Mouse (Mus musculus) left cerebral cortex, adult 9 months (tissue): ENCODE data around the gene Olfr160.

Experiments
- DNase-seq, 2 experiments: peaks; one replicate each; pipeline ENCODE4 v3.0.0; 2022; ENCODE audit warnings: low spot score in 2 of 2

Olfr160 gene

GRCm38 (mm10) chr9:37716150-37716549, at the start of gene Olfr160:
TSS of gene Olfr160 (minus strand) at chr9:37716250.
- DNase-seq = no peak

- DNase-seq = no peak
Measured at GRCm38 (mm10) chr9:37762541-37762940, 46.5 kb upstream of the Olfr160 start.

GRCm38 (mm10) chr9:37761728-37762127, 45.7 kb upstream of the Olfr160 start:
- DNase-seq = no peak

- no peak for DNase-seq
Measured at GRCm38 (mm10) chr9:37752006-37752405, 36.0 kb upstream of the Olfr160 start.

GRCm38 (mm10) chr9:37751467-37751866, 35.4 kb upstream of the Olfr160 start:
- DNase-seq = no peak

GRCm38 (mm10) chr9:37750319-37751075, 34.4 kb upstream of the Olfr160 start:
- DNase-seq = peak in 1 of 2 experiments; percentile 22

- no peak for DNase-seq
Measured at GRCm38 (mm10) chr9:37744806-37745205, 28.8 kb upstream of the Olfr160 start, which contains the start of gene Olfr874. TSS of gene Olfr874 (plus strand) at chr9:37745106.

GRCm38 (mm10) chr9:37734310-37734709, 18.3 kb upstream of the Olfr160 start:
- DNase-seq = no peak

- DNase-seq = no peak
Measured at GRCm38 (mm10) chr9:37689970-37690686, 25.9 kb downstream of the Olfr160 start.

- no peak for DNase-seq
Measured at GRCm38 (mm10) chr9:37687941-37688303, 28.1 kb downstream of the Olfr160 start.

GRCm38 (mm10) chr9:37687288-37687940, 28.6 kb downstream of the Olfr160 start:
- no peak for DNase-seq

GRCm38 (mm10) chr9:37681123-37681522, 34.9 kb downstream of the Olfr160 start:
- DNase-seq = peak in 1 of 2 experiments; percentile 44

GRCm38 (mm10) chr9:37675287-37675686, 40.8 kb downstream of the Olfr160 start:
- peak in 1 of 2 experiments; percentile 76 for DNase-seq

GRCm38 (mm10) chr9:37670261-37670660, 45.8 kb downstream of the Olfr160 start:
- DNase-seq = no peak

- DNase-seq = no peak
Measured at GRCm38 (mm10) chr9:37669678-37670077, 46.4 kb downstream of the Olfr160 start.

- no peak for DNase-seq
Measured at GRCm38 (mm10) chr9:37669115-37669514, 46.9 kb downstream of the Olfr160 start, which contains the start of gene Panx3. TSS of gene Panx3 (minus strand) at chr9:37669235.

GRCm38 (mm10) chr9:37666045-37666444, 50.0 kb downstream of the Olfr160 start:
- DNase-seq = no peak

GRCm38 (mm10) chr9:37664604-37665003, 51.4 kb downstream of the Olfr160 start:
- no peak for DNase-seq

- no peak for DNase-seq
Measured at GRCm38 (mm10) chr9:37663210-37663609, 52.8 kb downstream of the Olfr160 start.

GRCm38 (mm10) chr9:37659413-37659812, 56.6 kb downstream of the Olfr160 start:
- no peak for DNase-seq
